Mouse (Mus musculus): Measurements from ENCODE around the gene Ier5l. TPM values are rescaled to one million over a fixed set of nuclear protein-coding genes. Genes with fewer than 3 reads are reported as not detected.
A peak's percentile ranks its signal among the peaks of the same experiment; 100 is the strongest.

Gene Ier5l
- polyA plus RNA-seq, 1 experiment from 2014 or later, result 2.9 TPM

DNA sequence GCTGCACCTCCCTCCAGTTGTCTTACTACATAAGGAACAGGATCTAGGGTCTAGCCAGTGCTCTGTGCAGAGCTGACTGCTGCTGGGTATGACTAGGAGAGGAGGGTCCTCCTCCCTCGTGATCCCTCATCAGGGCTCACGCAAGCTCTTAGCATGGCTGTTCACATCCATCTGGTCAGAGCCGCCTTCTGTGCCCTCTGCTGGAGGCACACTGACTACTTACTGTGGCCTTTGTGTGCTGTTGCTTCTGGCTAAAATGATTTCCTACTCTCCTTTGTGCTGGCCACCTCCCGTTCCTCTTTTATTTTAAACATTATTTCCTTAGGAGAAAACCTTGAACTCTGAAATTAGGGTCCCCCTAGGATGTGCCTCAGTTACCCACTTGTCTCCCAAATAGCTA is 37.2 kb downstream of the Ier5l start:
- ATAC-seq (ENCODE audit: low FRiP score, low read depth), result no peak
- peaks cover 51% of the 10 kb centered on the region for H3K36me3 ChIP-seq
- H3K9me3 ChIP-seq, result no peaks in the 10 kb centered on the region
- H3K4me2 ChIP-seq, result no peak overlapping the region
- H3K4me3 ChIP-seq, result no peak overlapping the region
- H3K4me1 ChIP-seq (replicated peaks), result peaks cover 22% of the 10 kb centered on the region
- no peak overlapping the region for H3K9ac ChIP-seq
- H3K27ac ChIP-seq (replicated peaks), result no peak overlapping the region
- no peaks in the 10 kb centered on the region for H3K27me3 ChIP-seq
- WGBS, result 71% methylated on average over 4 of the region's 4 CpGs

GRCm38 (mm10) chr2:30436156-30436545 is 37.9 kb downstream of the Ier5l start:
- H3K9ac ChIP-seq, result no peak overlapping the region
- WGBS, result 82% methylated on average over 5 of the region's 5 CpGs
- no peaks in the 10 kb centered on the region for H3K27me3 ChIP-seq
- H3K4me3 ChIP-seq, result no peak overlapping the region
- ATAC-seq (ENCODE audit: low FRiP score, low read depth), result no peak
- H3K4me2 ChIP-seq, result no peak overlapping the region
- H3K4me1 ChIP-seq (replicated peaks), result peaks cover 15% of the 10 kb centered on the region
- no peak overlapping the region for H3K27ac ChIP-seq (replicated peaks)
- H3K36me3 ChIP-seq, result peaks cover 58% of the 10 kb centered on the region
- no peaks in the 10 kb centered on the region for H3K9me3 ChIP-seq

DNA sequence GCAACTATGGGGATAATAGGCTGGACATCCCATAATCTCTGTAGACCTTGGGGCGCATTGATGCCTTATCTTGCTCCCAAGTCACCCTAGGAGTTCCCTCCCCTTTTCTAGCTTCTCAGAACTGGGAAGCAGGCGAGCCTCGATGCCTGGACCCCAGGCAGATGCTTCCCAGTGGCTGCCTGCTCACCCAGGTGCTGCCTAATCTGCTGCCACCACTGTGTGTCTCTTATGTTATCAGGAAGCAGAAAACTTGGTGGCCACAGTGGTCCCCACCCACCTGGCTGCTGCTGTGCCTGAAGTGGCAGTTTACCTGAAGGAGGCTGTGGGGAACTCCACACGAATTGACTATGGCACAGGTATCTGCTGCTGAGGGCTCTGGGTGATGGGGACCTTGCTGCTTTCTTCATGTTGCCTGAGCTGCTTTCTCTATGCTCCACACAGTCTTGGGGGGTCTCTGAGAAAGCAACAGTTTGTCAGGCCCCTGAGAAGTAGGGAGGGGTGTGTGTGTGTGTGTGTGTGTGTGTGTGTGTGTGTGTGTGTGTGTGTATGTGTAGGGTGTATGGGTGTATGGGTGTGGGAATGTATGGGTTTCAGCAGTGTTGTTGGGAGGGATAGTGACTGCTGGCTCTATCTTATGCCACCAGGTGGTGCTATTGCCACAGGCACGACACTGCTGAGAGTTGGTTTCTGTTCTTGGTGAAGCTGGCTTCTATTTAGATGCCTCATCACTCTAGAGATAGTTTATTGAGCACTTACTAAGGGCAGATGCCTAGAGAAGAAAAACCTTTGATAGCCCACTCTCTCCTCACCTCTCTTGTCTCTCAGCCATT is 38.5 kb downstream of the Ier5l start:
- H3K9ac ChIP-seq, result no peak overlapping the region
- no peak overlapping the region for H3K4me2 ChIP-seq
- 55% methylated on average over 5 of the region's 5 CpGs for WGBS
- peak; percentile 69 for ATAC-seq (ENCODE audit: low FRiP score, low read depth)
- no peaks in the 10 kb centered on the region for H3K27me3 ChIP-seq
- peaks cover 9% of the 10 kb centered on the region for H3K4me1 ChIP-seq (replicated peaks)
- H3K27ac ChIP-seq (replicated peaks), result no peak overlapping the region
- H3K9me3 ChIP-seq, result no peaks in the 10 kb centered on the region
- peaks cover 64% of the 10 kb centered on the region for H3K36me3 ChIP-seq
- no peak overlapping the region for H3K4me3 ChIP-seq

DNA sequence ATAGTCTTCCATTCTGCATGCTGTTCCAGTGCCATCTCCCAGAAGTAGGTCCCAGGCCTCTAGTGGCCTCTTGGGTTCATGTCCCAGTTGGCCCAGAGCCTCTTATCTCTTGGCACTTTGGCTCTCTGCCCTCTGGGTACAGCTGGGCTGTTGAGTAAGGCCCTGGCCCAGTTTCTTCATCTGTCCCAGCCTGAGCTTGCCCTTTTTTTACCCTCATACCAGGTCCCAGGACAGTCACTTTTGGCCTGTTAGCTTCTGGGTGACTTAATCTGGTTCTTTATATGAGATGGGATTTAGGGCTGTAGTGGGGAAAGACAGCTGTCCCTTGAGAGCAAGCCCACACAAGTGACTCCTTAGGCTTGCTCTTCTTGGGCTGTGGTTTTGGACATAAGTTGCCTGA is 44.9 kb downstream of the Ier5l start:
- no peaks in the 10 kb centered on the region for H3K27me3 ChIP-seq
- no peak overlapping the region for H3K4me3 ChIP-seq
- no peak for ATAC-seq (ENCODE audit: low FRiP score, low read depth)
- no peaks in the 10 kb centered on the region for H3K9me3 ChIP-seq
- no peak overlapping the region for H3K4me2 ChIP-seq
- H3K9ac ChIP-seq, result no peak overlapping the region
- no peak overlapping the region for H3K27ac ChIP-seq (replicated peaks)
- peaks cover 74% of the 10 kb centered on the region for H3K36me3 ChIP-seq
- H3K4me1 ChIP-seq (replicated peaks), result no peaks in the 10 kb centered on the region

Other genes with a start within 250 kb of the Ier5l start
- 56.8 and 57.8 TPM in 2 replicates for gene Lrrc8a, start 236.5 kb downstream of the Ier5l start, polyA plus RNA-seq (2015; fragmentation: Nextera tagmentation; extraction: Ambion mirVana)
- 0.18 and 0.26 TPM in 2 replicates for gene Gm28035, start 233.7 kb downstream of the Ier5l start, polyA plus RNA-seq (2015; fragmentation: Nextera tagmentation; extraction: Ambion mirVana)
- 6.0 and 6.2 TPM in 2 replicates for gene Phyhd1, start 208.0 kb downstream of the Ier5l start, polyA plus RNA-seq (2015; fragmentation: Nextera tagmentation; extraction: Ambion mirVana)
- not detected in 2 replicates for gene Gm28038, start 193.2 kb downstream of the Ier5l start, polyA plus RNA-seq (2015; fragmentation: Nextera tagmentation; extraction: Ambion mirVana)
- gene Dolk, start 187.9 kb downstream of the Ier5l start, polyA plus RNA-seq (2015; fragmentation: Nextera tagmentation; extraction: Ambion mirVana), result 39.1 and 39.7 TPM in 2 replicates
- gene Nup188, start 187.8 kb downstream of the Ier5l start, polyA plus RNA-seq (2015; fragmentation: Nextera tagmentation; extraction: Ambion mirVana), result 15.7 and 20.9 TPM in 2 replicates
- 189 and 205 TPM in 2 replicates for gene Sh3glb2, start 114.9 kb downstream of the Ier5l start, polyA plus RNA-seq (2015; fragmentation: Nextera tagmentation; extraction: Ambion mirVana)
- gene Miga2, start 110.0 kb downstream of the Ier5l start, polyA plus RNA-seq (2015; fragmentation: Nextera tagmentation; extraction: Ambion mirVana), result 35.0 and 36.0 TPM in 2 replicates
- 59.0 and 60.4 TPM in 2 replicates for gene Dolpp1, start 82.0 kb downstream of the Ier5l start, polyA plus RNA-seq (2015; fragmentation: Nextera tagmentation; extraction: Ambion mirVana)
- 25.7 and 29.5 TPM in 2 replicates for gene Crat, start 58.4 kb downstream of the Ier5l start, polyA plus RNA-seq (2015; fragmentation: Nextera tagmentation; extraction: Ambion mirVana)
- 138 and 150 TPM in 2 replicates for gene Ptpa, start 58.2 kb downstream of the Ier5l start, polyA plus RNA-seq (2015; fragmentation: Nextera tagmentation; extraction: Ambion mirVana)
- 0.51 and 0.94 TPM in 2 replicates for gene Cstad, start 120.8 kb upstream of the Ier5l start, polyA plus RNA-seq (2015; fragmentation: Nextera tagmentation; extraction: Ambion mirVana)

Data from hindbrain, embryonic 15.5 days (tissue).